Mouse (Mus musculus) thymus, adult 18-20 months (tissue): Measurements from ENCODE around the gene Gpn2.

Source experiments
- DNase-seq, 2 experiments: peaks; one replicate each; pipeline ENCODE4 v3.0.0; 2022; ENCODE audit warnings: mixed read lengths in 2 of 2

Gpn2 gene

DNA sequence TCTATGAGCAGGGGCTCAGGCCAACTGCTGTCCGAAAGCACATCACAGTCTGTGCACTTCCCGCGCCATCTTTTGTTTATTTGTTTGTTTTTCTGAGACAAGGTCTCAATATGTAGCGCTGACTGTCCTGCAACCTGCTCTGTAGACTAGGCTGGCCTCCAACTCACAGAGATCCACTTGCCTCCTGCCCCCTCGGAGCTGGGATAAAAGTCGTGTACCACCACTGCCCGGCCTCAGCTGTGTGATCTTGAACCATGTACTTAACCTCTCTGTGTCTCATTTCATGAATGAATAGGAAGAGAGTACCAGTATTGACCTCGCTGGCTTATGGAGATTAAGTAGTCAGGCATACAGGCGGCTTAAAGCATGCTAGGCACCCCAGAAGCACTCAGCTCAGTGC is 42.5 kb downstream of the Gpn2 start:
- DNase-seq = no peak

DNA sequence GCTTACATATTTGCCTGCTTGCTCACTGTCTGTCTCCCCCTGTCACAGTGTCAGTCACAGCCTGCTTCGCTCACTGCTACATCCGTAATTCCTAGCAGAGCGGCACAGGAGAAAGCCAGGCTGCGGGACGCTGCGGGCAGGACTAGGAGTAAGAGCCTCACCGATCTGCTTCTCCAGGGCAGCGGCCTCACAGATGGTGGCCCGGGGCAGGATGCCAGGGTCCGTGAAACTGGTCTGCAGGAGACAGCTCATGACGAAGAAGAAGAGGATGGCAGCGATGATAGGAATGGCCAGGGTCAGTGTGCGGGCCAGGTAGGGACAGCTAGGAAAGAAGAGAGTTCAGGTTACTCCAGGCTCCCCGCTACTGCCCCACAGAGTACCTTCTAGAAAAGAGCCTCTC is 42.9 kb downstream of the Gpn2 start:
- no peak for DNase-seq

DNA sequence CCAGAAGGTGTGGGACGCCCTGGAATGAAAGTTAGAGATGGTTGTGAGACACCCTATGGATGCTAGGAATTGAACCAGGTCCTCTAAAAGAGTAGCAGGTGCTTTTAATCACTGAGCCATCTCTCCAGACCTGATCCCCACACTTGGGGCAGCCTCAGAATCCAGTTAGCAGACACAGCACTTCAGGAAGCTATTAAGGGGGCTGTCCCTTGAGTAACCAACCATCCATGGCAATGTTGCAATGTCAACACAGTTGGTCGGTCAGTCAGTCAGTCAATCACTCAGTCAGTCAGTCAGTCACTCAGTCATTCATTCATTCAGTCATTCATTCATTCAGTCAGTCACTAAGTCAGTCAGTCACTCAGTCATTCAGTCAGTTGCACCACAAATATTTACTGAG is 44.4 kb downstream of the Gpn2 start:
- no peak for DNase-seq

DNA sequence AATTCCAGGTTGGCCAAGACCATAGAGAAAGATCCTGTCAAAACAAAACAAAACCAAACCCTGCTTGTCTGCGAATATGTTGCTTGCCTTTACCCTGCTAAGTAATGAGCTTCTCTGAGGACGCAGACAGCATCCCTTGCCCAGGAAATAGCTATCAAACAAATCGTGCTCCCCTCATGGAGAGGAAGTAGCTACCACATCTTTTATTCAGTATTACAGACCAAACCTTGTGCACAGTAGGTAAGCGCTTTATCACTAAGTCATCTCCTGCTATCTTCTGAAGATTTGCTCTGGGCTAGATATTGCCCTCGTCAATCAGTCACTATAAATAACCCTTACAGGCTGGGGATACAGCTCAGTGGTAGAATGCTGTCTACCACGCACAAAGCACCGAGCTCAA is 45.0 kb downstream of the Gpn2 start:
- no peak for DNase-seq

DNA sequence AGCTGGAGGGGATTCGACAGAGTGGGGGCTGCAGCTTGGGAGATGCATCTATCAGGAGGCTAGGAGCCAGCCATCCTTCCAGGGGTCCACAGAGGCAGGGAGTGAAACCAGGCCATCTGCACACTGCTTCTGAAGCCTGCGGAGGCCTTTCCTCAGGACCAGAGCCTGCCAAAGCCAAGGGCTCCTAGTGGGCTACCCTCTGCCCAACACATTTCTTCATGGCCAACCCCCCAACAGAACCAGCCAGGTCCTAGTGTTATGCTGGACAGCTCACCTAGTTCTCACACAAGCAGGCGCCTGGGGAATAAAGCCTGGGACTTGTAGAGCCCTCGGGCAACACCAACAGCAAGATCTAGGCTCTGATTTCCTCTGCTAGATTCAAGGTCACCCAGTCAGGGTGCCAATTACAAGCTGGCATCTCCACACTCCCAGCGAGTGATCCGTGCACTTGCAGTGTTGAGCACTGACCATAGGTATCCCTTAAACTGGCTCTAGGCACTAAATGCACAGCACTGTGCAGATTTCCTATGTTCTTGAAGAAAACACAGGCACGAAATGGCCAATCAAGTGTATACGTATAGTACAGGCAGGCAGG is 46.3 kb downstream of the Gpn2 start:
- DNase-seq = no peak

- no peak for DNase-seq
Observed at GRCm38 (mm10) chr4:133631071-133631768, 47.1 kb downstream of the Gpn2 start.

- no peak for DNase-seq
Observed at GRCm38 (mm10) chr4:133631769-133632411, 47.7 kb downstream of the Gpn2 start.

DNA sequence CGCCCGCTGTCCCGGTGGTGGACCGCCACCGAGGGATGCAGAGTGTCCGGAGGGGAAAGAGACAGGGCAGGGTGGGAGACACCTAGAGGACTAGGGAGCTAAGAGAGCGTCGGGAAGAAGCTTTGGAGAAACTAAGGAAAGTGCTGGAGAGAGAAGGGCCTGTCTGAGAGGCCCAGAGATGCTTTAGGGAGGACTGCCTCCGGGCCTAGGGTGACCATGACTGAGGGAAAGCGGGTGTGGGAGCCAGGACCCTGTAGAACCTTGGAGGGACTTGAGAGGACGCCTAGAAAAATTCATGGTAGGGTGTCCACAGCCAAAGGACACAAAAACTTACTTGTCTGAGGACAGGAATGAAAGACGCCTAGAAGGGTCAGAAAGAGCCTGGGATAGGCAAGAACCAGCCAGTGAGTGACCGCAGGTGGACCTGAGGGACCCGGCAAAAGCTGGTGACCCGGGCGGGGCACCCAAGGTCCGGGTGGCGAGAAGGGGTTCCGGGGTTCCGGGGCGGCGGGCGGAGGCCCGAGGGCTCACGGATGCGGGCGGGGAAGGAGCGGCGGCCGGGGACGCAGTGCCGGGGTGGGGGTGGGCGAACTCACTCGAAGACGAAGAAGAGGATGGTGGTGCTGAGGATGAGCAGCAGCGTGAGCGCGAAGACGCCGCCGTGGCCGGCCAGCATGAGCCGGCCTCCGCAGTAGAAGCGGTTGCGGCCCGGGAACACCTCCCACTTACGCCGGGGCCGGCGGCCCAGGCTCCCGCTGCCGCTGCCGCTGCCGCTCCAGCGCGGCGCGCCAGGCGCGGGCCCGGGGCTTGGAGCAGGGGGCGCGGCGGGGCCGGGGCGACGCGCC is 48.5 kb downstream of the Gpn2 start:
- DNase-seq = no peak

GRCm38 (mm10) chr4:133633332-133634042 is 49.3 kb downstream of the Gpn2 start:
- peak; percentile 78 to 79 for DNase-seq

GRCm38 (mm10) chr4:133634043-133634410 is 49.9 kb downstream of the Gpn2 start:
- no peak for DNase-seq
